Mouse (Mus musculus) hindbrain, embryonic 13.5 days (tissue): ENCODE results near the gene Ildr2. TPM values are rescaled to one million over a fixed set of nuclear protein-coding genes. Genes with fewer than 3 reads are reported as not detected.

Experiments used
- ATAC-seq: fragments of 200-750 bp; cut with Nextera tagmentation; 2 replicates; pipeline ENCODE4 v1.8.0; 2017; ENCODE audit warnings: moderate TSS enrichment; ENCODE audit not compliant: low FRiP score
- H3K27ac ChIP-seq: fragments of 300-500 bp; sonication (generic); 2 replicates; pipeline ENCODE4 v1.5.1; 2015; ENCODE audit warnings: inconsistent platforms, mild to moderate bottlenecking, moderate library complexity
- H3K27me3 ChIP-seq: fragments of 300-500 bp; sonication (generic); 2 replicates; pipeline ENCODE4 v1.6.1; 2015; ENCODE audit warnings: mild to moderate bottlenecking, inconsistent platforms
- H3K36me3 ChIP-seq: fragments of 300-500 bp; sonication (generic); 2 replicates; pipeline ENCODE4 v1.6.1; 2015; ENCODE audit warnings: mild to moderate bottlenecking, inconsistent platforms
- H3K4me1 ChIP-seq: fragments of 300-500 bp; sonication (generic); replicated peaks from 2 replicates; pipeline ENCODE4 v1.6.1; 2015; ENCODE audit warnings: inconsistent platforms
- H3K4me2 ChIP-seq: fragments of 300-500 bp; sonication (generic); 2 replicates; pipeline ENCODE4 v1.6.1; 2015; ENCODE audit warnings: inconsistent platforms, mild to moderate bottlenecking, moderate library complexity
- H3K4me3 ChIP-seq: fragments of 300-500 bp; sonication (generic); 2 replicates; pipeline ENCODE4 v1.5.1; 2015; ENCODE audit warnings: mild to moderate bottlenecking, inconsistent platforms
- H3K9ac ChIP-seq: fragments of 300-500 bp; sonication (generic); 2 replicates; pipeline ENCODE4 v1.6.1; 2015; ENCODE audit warnings: mild to moderate bottlenecking, inconsistent platforms
- H3K9me3 ChIP-seq: fragments of 300-500 bp; sonication (generic); 2 replicates; pipeline ENCODE4 v1.6.1; 2016; ENCODE audit warnings: inconsistent platforms
- WGBS: fragments of 180-500 bp; shearing (Covaris S2); methylation state at CpG from one replicate; pipeline ENCODE4 v1.1.7; 2015; 5-methylcytosine and 5-hydroxymethylcytosine counted together
- polyA plus RNA-seq: library from polyadenylated mRNA; unstranded; fragments of >200 nt; fragmentation: Nextera tagmentation; extraction: Ambion mirVana; gene quantifications from 2 replicates; pipeline ENCODE4 v1.2.1, GENCODE M21; 2015

Gene Ildr2
- polyA plus RNA-seq, result 3.5 and 3.6 TPM in 2 replicates

- no peaks in the 10 kb centered on the region for H3K9me3 ChIP-seq
- peak within 1 kb of the TSS; percentile 79 for H3K9ac ChIP-seq
- H3K27me3 ChIP-seq, result peaks cover 8% of the 10 kb centered on the region; the same call in 1 of the 2 replicates
- H3K27ac ChIP-seq, result peak within 1 kb of the TSS; percentile 56
- peak within 1 kb of the TSS; percentile 60 for H3K4me3 ChIP-seq
- WGBS, result under 1% methylated on average over 72 of the region's 72 CpGs
- peak; percentile 68 for ATAC-seq
- peak within 1 kb of the TSS; percentile 87 for H3K4me2 ChIP-seq
- no peaks in the 10 kb centered on the region for H3K36me3 ChIP-seq
- peaks cover 32% of the 10 kb centered on the region for H3K4me1 ChIP-seq
Measured at GRCm38 (mm10) chr1:166253898-166254894, at the start of gene Ildr2. Gene Ildr2, plus strand, starts transcription at chr1:166254139.

GRCm38 (mm10) chr1:166204171-166204570, 49.8 kb upstream of the Ildr2 start:
- 19% methylated on average over 5 of the region's 5 CpGs for WGBS
- no peak overlapping the region for H3K9ac ChIP-seq
- no peak overlapping the region for H3K4me3 ChIP-seq
- H3K4me2 ChIP-seq, result no peak overlapping the region
- H3K4me1 ChIP-seq, result no peaks in the 10 kb centered on the region
- H3K36me3 ChIP-seq, result no peaks in the 10 kb centered on the region
- no peaks in the 10 kb centered on the region for H3K27me3 ChIP-seq
- ATAC-seq, result no peak
- H3K9me3 ChIP-seq, result no peaks in the 10 kb centered on the region
- no peak overlapping the region for H3K27ac ChIP-seq

- no peak for ATAC-seq
- Histone ChIP-seq H3K4me3 (no peak overlapping the region), H3K9me3 (no peaks in the 10 kb centered on the region), H3K4me1 (no peaks in the 10 kb centered on the region), H3K36me3 (no peaks in the 10 kb centered on the region), H3K4me2 (no peak overlapping the region), H3K27me3 (no peaks in the 10 kb centered on the region), H3K27ac (no peak overlapping the region), H3K9ac (no peak overlapping the region)
- 86% methylated on average over 3 of the region's 3 CpGs for WGBS
Measured at GRCm38 (mm10) chr1:166205159-166205558, 48.8 kb upstream of the Ildr2 start.

GRCm38 (mm10) chr1:166209371-166209770, 44.6 kb upstream of the Ildr2 start:
- no peaks in the 10 kb centered on the region for H3K36me3 ChIP-seq
- H3K4me1 ChIP-seq, result no peaks in the 10 kb centered on the region
- H3K9me3 ChIP-seq, result no peaks in the 10 kb centered on the region
- H3K4me3 ChIP-seq, result no peak overlapping the region
- H3K4me2 ChIP-seq, result no peak overlapping the region
- no peak overlapping the region for H3K9ac ChIP-seq
- WGBS, result 88% methylated on average over 6 of the region's 6 CpGs
- H3K27ac ChIP-seq, result no peak overlapping the region
- ATAC-seq, result no peak
- no peaks in the 10 kb centered on the region for H3K27me3 ChIP-seq

GRCm38 (mm10) chr1:166214181-166214580, 39.8 kb upstream of the Ildr2 start:
- ATAC-seq, result no peak
- Histone ChIP-seq H3K4me2 (no peak overlapping the region), H3K4me1 (no peaks in the 10 kb centered on the region), H3K27me3 (no peaks in the 10 kb centered on the region), H3K36me3 (no peaks in the 10 kb centered on the region), H3K4me3 (no peak overlapping the region), H3K27ac (no peak overlapping the region), H3K9ac (no peak overlapping the region), H3K9me3 (no peaks in the 10 kb centered on the region)
- WGBS, result 84% methylated on average over 4 of the region's 4 CpGs

GRCm38 (mm10) chr1:166238315-166238969, 15.5 kb upstream of the Ildr2 start, which contains the start of gene Mael:
Gene Mael, minus strand, starts transcription at chr1:166238747.
- H3K27me3 ChIP-seq, result no peaks in the 10 kb centered on the region
- no peak within 1 kb of the TSS for H3K4me3 ChIP-seq
- H3K36me3 ChIP-seq, result no peaks in the 10 kb centered on the region
- 88% methylated on average over 53 of the region's 53 CpGs for WGBS
- no peak within 1 kb of the TSS for H3K9ac ChIP-seq
- no peaks in the 10 kb centered on the region for H3K4me1 ChIP-seq
- ATAC-seq, result no peak
- no peaks in the 10 kb centered on the region; the same call in 1 of the 2 replicates for H3K9me3 ChIP-seq
- H3K4me2 ChIP-seq, result no peak within 1 kb of the TSS
- no peak within 1 kb of the TSS for H3K27ac ChIP-seq

GRCm38 (mm10) chr1:166244285-166244684, 9.7 kb upstream of the Ildr2 start:
- Histone ChIP-seq H3K9ac (no peak overlapping the region), H3K27ac (no peak overlapping the region), H3K4me2 (no peak overlapping the region), H3K27me3 (no peaks in the 10 kb centered on the region), H3K36me3 (no peaks in the 10 kb centered on the region), H3K4me3 (no peak overlapping the region), H3K9me3 (no peaks in the 10 kb centered on the region), H3K4me1 (no peaks in the 10 kb centered on the region)
- WGBS, result 78% methylated on average over 6 of the region's 6 CpGs
- no peak for ATAC-seq

- 11% methylated on average over 8 of the region's 8 CpGs for WGBS
- no peaks in the 10 kb centered on the region for H3K36me3 ChIP-seq
- H3K4me3 ChIP-seq, result peak overlapping the region; percentile 60
- peaks cover 8% of the 10 kb centered on the region; the same call in 1 of the 2 replicates for H3K27me3 ChIP-seq
- H3K27ac ChIP-seq, result peak overlapping the region; percentile 56; the same call in 1 of the 2 replicates
- ATAC-seq, result no peak
- H3K4me1 ChIP-seq, result peaks cover 36% of the 10 kb centered on the region
- H3K4me2 ChIP-seq, result peak overlapping the region; percentile 87
- H3K9me3 ChIP-seq, result no peaks in the 10 kb centered on the region
- peak overlapping the region; percentile 79; the same call in 1 of the 2 replicates for H3K9ac ChIP-seq
Measured at GRCm38 (mm10) chr1:166255091-166255490, 1.2 kb downstream of the Ildr2 start.

- H3K36me3 ChIP-seq, result no peaks in the 10 kb centered on the region
- no peaks in the 10 kb centered on the region for H3K9me3 ChIP-seq
- peaks cover 36% of the 10 kb centered on the region for H3K4me1 ChIP-seq
- peaks cover 8% of the 10 kb centered on the region; the same call in 1 of the 2 replicates for H3K27me3 ChIP-seq
- H3K9ac ChIP-seq, result 0 out of 2 replicates have a peak overlapping the region, but pooled peaks have one; percentile 79
- 6% methylated on average over 2 of the region's 2 CpGs for WGBS
- no peak for ATAC-seq
- H3K4me3 ChIP-seq, result peak overlapping the region; percentile 60
- H3K27ac ChIP-seq, result 0 out of 2 replicates have a peak overlapping the region, but pooled peaks have one; percentile 18
- H3K4me2 ChIP-seq, result peak overlapping the region; percentile 87
Measured at GRCm38 (mm10) chr1:166255651-166256050, 1.7 kb downstream of the Ildr2 start.

GRCm38 (mm10) chr1:166256302-166256701, 2.4 kb downstream of the Ildr2 start:
- Histone ChIP-seq H3K9me3 (no peaks in the 10 kb centered on the region), H3K4me1 (peaks cover 36% of the 10 kb centered on the region), H3K4me3 (peak overlapping the region; percentile 60), H3K27ac (no peak overlapping the region; the same call in 1 of the 2 replicates), H3K27me3 (peaks cover 8% of the 10 kb centered on the region; the same call in 1 of the 2 replicates), H3K4me2 (peak overlapping the region; percentile 87), H3K36me3 (no peaks in the 10 kb centered on the region), H3K9ac (peak overlapping the region; percentile 63)
- WGBS, result 3% methylated on average over 6 of the region's 6 CpGs
- peak; percentile 62; the same call in 1 of the 2 replicates for ATAC-seq

GRCm38 (mm10) chr1:166256898-166257297, 3.0 kb downstream of the Ildr2 start:
- peaks cover 8% of the 10 kb centered on the region; the same call in 1 of the 2 replicates for H3K27me3 ChIP-seq
- peaks cover 36% of the 10 kb centered on the region for H3K4me1 ChIP-seq
- H3K9me3 ChIP-seq, result no peaks in the 10 kb centered on the region
- peak overlapping the region; percentile 63 for H3K9ac ChIP-seq
- peak overlapping the region; percentile 60 for H3K4me3 ChIP-seq
- peak overlapping the region; percentile 87 for H3K4me2 ChIP-seq
- WGBS, result 54% methylated on average over 4 of the region's 4 CpGs
- H3K27ac ChIP-seq, result no peak overlapping the region
- no peak for ATAC-seq
- H3K36me3 ChIP-seq, result no peaks in the 10 kb centered on the region

GRCm38 (mm10) chr1:166259526-166259925, 5.6 kb downstream of the Ildr2 start:
- Histone ChIP-seq H3K9ac (peak overlapping the region; percentile 14; the same call in 1 of the 2 replicates), H3K4me1 (peaks cover 30% of the 10 kb centered on the region), H3K27me3 (no peaks in the 10 kb centered on the region), H3K4me2 (no peak overlapping the region), H3K36me3 (no peaks in the 10 kb centered on the region), H3K4me3 (no peak overlapping the region), H3K9me3 (no peaks in the 10 kb centered on the region), H3K27ac (peak overlapping the region; percentile 36)
- WGBS, result 77% methylated on average over 6 of the region's 6 CpGs
- no peak for ATAC-seq
